Mouse (Mus musculus): ENCODE measurements around the gene Zscan4d. TPM values are rescaled to one million over a fixed set of nuclear protein-coding genes. Genes with fewer than 3 reads are reported as not detected.
"Not testable (repeated sequence)": the region's sequence is repeated elsewhere in the genome, so short reads cannot be mapped to it uniquely, and the experiment has no call there.

Zscan4d gene
- not detected in 2 replicates for polyA plus RNA-seq (2012; ENCODE audit: insufficient read depth, low replicate concordance)

DNA sequence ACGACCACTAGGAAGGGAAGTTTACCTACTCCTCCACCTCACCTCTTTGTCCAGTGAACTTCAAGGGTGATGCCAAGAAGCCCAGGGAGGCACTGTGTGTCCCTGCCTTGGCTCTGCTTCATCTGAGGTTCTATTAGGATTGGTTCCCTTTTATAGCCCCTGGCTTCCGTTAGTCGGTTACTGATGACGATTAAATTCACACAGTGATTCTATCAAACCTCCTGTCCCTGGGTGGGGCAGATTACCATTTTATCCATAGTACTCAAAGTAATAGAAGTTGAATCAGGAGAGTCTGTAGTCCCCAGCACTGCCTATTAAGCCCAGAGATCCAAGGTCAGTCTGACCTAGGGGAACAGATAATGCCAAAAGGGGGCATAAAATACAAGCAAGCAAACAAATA lies at the start of gene Zscan4d:
Gene Zscan4d, minus strand, starts transcription at position 101 of the 400 bp plus-strand sequence.
- not testable (repeated sequence) for H3K27me3 ChIP-seq (replicated peaks)

GRCm38 (mm10) chr7:11158036-11158435 lies 7.9 kb downstream of the Zscan4d start:
- H3K27me3 ChIP-seq (replicated peaks); H3K4me1 ChIP-seq; H3K9me3 ChIP-seq; H3K36me3 ChIP-seq (replicated peaks; ENCODE audit: low read length); H3K4me3 ChIP-seq (replicated peaks): not testable (repeated sequence)

More for the DNA sequence above, at the start of gene Zscan4d:
- not testable (repeated sequence) for H3K36me3 ChIP-seq (replicated peaks; ENCODE audit: low read length); H3K4me1 ChIP-seq; H3K9me3 ChIP-seq; H3K4me3 ChIP-seq (replicated peaks)

Other genes with a start within 250 kb of the Zscan4d start
- gene Zscan4c, start 160.4 kb downstream of the Zscan4d start, polyA plus RNA-seq (2012; ENCODE audit: insufficient read depth, low replicate concordance), result not detected in 2 replicates
- not detected in 2 replicates for gene Zscan4-ps1, start 96.5 kb downstream of the Zscan4d start, polyA plus RNA-seq (2012; ENCODE audit: insufficient read depth, low replicate concordance)
- gene Zscan4e, start 144.5 kb upstream of the Zscan4d start, polyA plus RNA-seq (2012; ENCODE audit: insufficient read depth, low replicate concordance), result not detected in 2 replicates
- not detected in 2 replicates for gene Zscan4f, start 231.8 kb upstream of the Zscan4d start, polyA plus RNA-seq (2012; ENCODE audit: insufficient read depth, low replicate concordance)